Mouse (Mus musculus) limb, embryonic 13.5 days (tissue): Measurements from ENCODE around the gene Kcnmb4. TPM values are rescaled to one million over a fixed set of nuclear protein-coding genes. Genes with fewer than 3 reads are reported as not detected.

Experiments
- ATAC-seq: fragments of 200-750 bp; cut with Nextera tagmentation; 2 replicates; pipeline ENCODE4 v1.8.0; 2017; ENCODE audit warnings: low read depth, moderate number of reproducible peaks, moderate TSS enrichment; ENCODE audit not compliant: low FRiP score
- H3K27ac ChIP-seq: fragments of 300-500 bp; sonication (generic); 2 replicates; pipeline ENCODE4 v1.5.1; 2015; ENCODE audit warnings: inconsistent platforms, mild to moderate bottlenecking, moderate library complexity
- H3K27me3 ChIP-seq: fragments of 300-500 bp; sonication (generic); 2 replicates; pipeline ENCODE4 v1.6.1; 2015; ENCODE audit warnings: mild to moderate bottlenecking, inconsistent platforms
- H3K36me3 ChIP-seq: fragments of 300-500 bp; sonication (generic); 2 replicates; pipeline ENCODE4 v1.6.1; 2015; ENCODE audit warnings: inconsistent platforms, mild to moderate bottlenecking, moderate library complexity
- H3K4me1 ChIP-seq: fragments of 300-500 bp; sonication (generic); 2 replicates; pipeline ENCODE4 v1.6.1; 2015; ENCODE audit warnings: inconsistent platforms
- H3K4me2 ChIP-seq: fragments of 300-500 bp; sonication (generic); replicated peaks from 2 replicates; pipeline ENCODE4 v1.6.1; 2015; ENCODE audit warnings: inconsistent platforms, mild to moderate bottlenecking, moderate library complexity
- H3K4me3 ChIP-seq: fragments of 300-500 bp; sonication (generic); 2 replicates; pipeline ENCODE4 v1.5.1; 2015; ENCODE audit warnings: moderate library complexity, mild to moderate bottlenecking, inconsistent platforms
- H3K9ac ChIP-seq: fragments of 300-500 bp; sonication (generic); 2 replicates; pipeline ENCODE4 v1.6.1; 2015; ENCODE audit warnings: mild to moderate bottlenecking, inconsistent platforms
- H3K9me3 ChIP-seq: fragments of 300-500 bp; sonication (generic); 2 replicates; pipeline ENCODE4 v1.6.1; 2016; ENCODE audit warnings: inconsistent platforms
- WGBS: fragments of 180-500 bp; shearing (Covaris S2); methylation state at CpG from one replicate; pipeline ENCODE4 v1.1.7; 2015; 5-methylcytosine and 5-hydroxymethylcytosine counted together
- polyA plus RNA-seq: library from polyadenylated mRNA; unstranded; fragments of >200 nt; fragmentation: Nextera tagmentation; extraction: Ambion mirVana; gene quantifications from 2 replicates; pipeline ENCODE4 v1.2.1, GENCODE M21; 2015

The Kcnmb4 gene
- polyA plus RNA-seq, 1 experiment from 2014 or later: 23.5 TPM

- 0 out of 2 replicates have a peak, but pooled peaks cover 3% of the 10 kb centered on the region for H3K4me1 ChIP-seq
- H3K4me3 ChIP-seq: no peak overlapping the region
- WGBS: 73% methylated on average over 24 of the region's 24 CpGs
- no peak overlapping the region for H3K4me2 ChIP-seq
- H3K36me3 ChIP-seq: peaks cover 27% of the 10 kb centered on the region
- H3K27me3 ChIP-seq: no peaks in the 10 kb centered on the region
- no peak overlapping the region for H3K27ac ChIP-seq
- ATAC-seq: no peak
- H3K9me3 ChIP-seq: no peaks in the 10 kb centered on the region; the same call in none of the 2 replicates
- no peak overlapping the region for H3K9ac ChIP-seq
These were observed 55.5 kb downstream of the Kcnmb4 start for GRCm38 (mm10) chr10:116418121-116418726.

- Histone ChIP-seq H3K4me3 (no peak overlapping the region), H3K27me3 (no peaks in the 10 kb centered on the region), H3K36me3 (peaks cover 27% of the 10 kb centered on the region), H3K27ac (no peak overlapping the region), H3K4me2 (no peak overlapping the region), H3K9me3 (no peaks in the 10 kb centered on the region; the same call in none of the 2 replicates), H3K9ac (no peak overlapping the region), H3K4me1 (0 out of 2 replicates have a peak, but pooled peaks cover 3% of the 10 kb centered on the region)
- ATAC-seq: no peak
- WGBS: 85% methylated on average over 5 of the region's 5 CpGs
These were observed 57.0 kb downstream of the Kcnmb4 start for GRCm38 (mm10) chr10:116416726-116417125.

- WGBS: 75% methylated on average over 6 of the region's 6 CpGs
- H3K27ac ChIP-seq: no peak overlapping the region; the same call in 1 of the 2 replicates
- no peaks in the 10 kb centered on the region; the same call in none of the 2 replicates for H3K9me3 ChIP-seq
- no peak overlapping the region for H3K9ac ChIP-seq
- no peak for ATAC-seq
- no peaks in the 10 kb centered on the region for H3K27me3 ChIP-seq
- H3K36me3 ChIP-seq: peaks cover 27% of the 10 kb centered on the region
- no peak overlapping the region for H3K4me3 ChIP-seq
- no peak overlapping the region for H3K4me2 ChIP-seq
- peaks cover 3% of the 10 kb centered on the region; the same call in 1 of the 2 replicates for H3K4me1 ChIP-seq
These were observed 57.5 kb downstream of the Kcnmb4 start for GRCm38 (mm10) chr10:116416142-116416541.

- Histone ChIP-seq H3K36me3 (peaks cover 12% of the 10 kb centered on the region), H3K4me2 (no peak overlapping the region), H3K4me3 (no peak overlapping the region), H3K9me3 (no peaks in the 10 kb centered on the region; the same call in none of the 2 replicates), H3K9ac (0 out of 2 replicates have a peak overlapping the region, but pooled peaks have one; percentile 6), H3K27ac (no peak overlapping the region), H3K4me1 (peaks cover 10% of the 10 kb centered on the region), H3K27me3 (0 out of 2 replicates have a peak, but pooled peaks cover 3% of the 10 kb centered on the region)
- 19% methylated on average over 9 of the region's 9 CpGs for WGBS
- no peak for ATAC-seq
These were observed 62.9 kb downstream of the Kcnmb4 start for GRCm38 (mm10) chr10:116410826-116411225.

- no peak for ATAC-seq
- H3K9ac ChIP-seq: 0 out of 2 replicates have a peak overlapping the region, but pooled peaks have one; percentile 13
- H3K27me3 ChIP-seq: 0 out of 2 replicates have a peak, but pooled peaks cover 3% of the 10 kb centered on the region
- peak overlapping the region; percentile 34 for H3K4me2 ChIP-seq
- no peak overlapping the region for H3K27ac ChIP-seq
- no peaks in the 10 kb centered on the region for H3K36me3 ChIP-seq
- peaks cover 10% of the 10 kb centered on the region for H3K4me1 ChIP-seq
- 35% methylated on average over 19 of the region's 19 CpGs for WGBS
- no peak overlapping the region for H3K4me3 ChIP-seq
- H3K9me3 ChIP-seq: no peaks in the 10 kb centered on the region
These were observed 65.9 kb downstream of the Kcnmb4 start for GRCm38 (mm10) chr10:116407684-116408359.

- Histone ChIP-seq H3K4me3 (no peak overlapping the region), H3K27me3 (0 out of 2 replicates have a peak, but pooled peaks cover 3% of the 10 kb centered on the region), H3K9me3 (no peaks in the 10 kb centered on the region), H3K9ac (no peak overlapping the region), H3K4me2 (no peak overlapping the region), H3K36me3 (no peaks in the 10 kb centered on the region), H3K27ac (no peak overlapping the region), H3K4me1 (peaks cover 10% of the 10 kb centered on the region)
- 93% methylated on average over 6 of the region's 6 CpGs for WGBS
- no peak for ATAC-seq
These were observed 68.7 kb downstream of the Kcnmb4 start for GRCm38 (mm10) chr10:116405011-116405410.

GRCm38 (mm10) chr10:116403679-116404078 is 70.0 kb downstream of the Kcnmb4 start:
- Histone ChIP-seq H3K4me3 (no peak overlapping the region), H3K4me1 (peaks cover 10% of the 10 kb centered on the region), H3K4me2 (no peak overlapping the region), H3K27me3 (0 out of 2 replicates have a peak, but pooled peaks cover 3% of the 10 kb centered on the region), H3K9me3 (no peaks in the 10 kb centered on the region), H3K36me3 (no peaks in the 10 kb centered on the region), H3K27ac (no peak overlapping the region), H3K9ac (no peak overlapping the region)
- 82% methylated on average over 4 of the region's 4 CpGs for WGBS
- no peak for ATAC-seq

- no peak for ATAC-seq
- no peaks in the 10 kb centered on the region for H3K9me3 ChIP-seq
- H3K4me2 ChIP-seq: no peak overlapping the region
- no peak overlapping the region for H3K9ac ChIP-seq
- no peak overlapping the region for H3K27ac ChIP-seq
- 82% methylated on average over 6 of the region's 6 CpGs for WGBS
- H3K27me3 ChIP-seq: 0 out of 2 replicates have a peak, but pooled peaks cover 3% of the 10 kb centered on the region
- peaks cover 12% of the 10 kb centered on the region for H3K4me1 ChIP-seq
- H3K36me3 ChIP-seq: no peaks in the 10 kb centered on the region
- H3K4me3 ChIP-seq: no peak overlapping the region
These were observed 70.8 kb downstream of the Kcnmb4 start for GRCm38 (mm10) chr10:116402742-116403425.

- peaks cover 27% of the 10 kb centered on the region for H3K4me1 ChIP-seq
- H3K4me3 ChIP-seq: peak overlapping the region; percentile 23
- H3K9me3 ChIP-seq: no peaks in the 10 kb centered on the region
- ATAC-seq: no peak; the same call in 1 of the 2 replicates
- no peak overlapping the region for H3K27ac ChIP-seq
- H3K36me3 ChIP-seq: no peaks in the 10 kb centered on the region
- H3K9ac ChIP-seq: no peak overlapping the region
- peak overlapping the region; percentile 57 for H3K4me2 ChIP-seq
- WGBS: 36% methylated on average over 12 of the region's 12 CpGs
- no peaks in the 10 kb centered on the region for H3K27me3 ChIP-seq
These were observed 75.7 kb downstream of the Kcnmb4 start for GRCm38 (mm10) chr10:116397973-116398372.

GRCm38 (mm10) chr10:116397573-116397972 is 76.1 kb downstream of the Kcnmb4 start:
- Histone ChIP-seq H3K4me2 (peak overlapping the region; percentile 57), H3K9ac (peak overlapping the region; percentile 19; the same call in 1 of the 2 replicates), H3K36me3 (no peaks in the 10 kb centered on the region), H3K27me3 (no peaks in the 10 kb centered on the region), H3K4me1 (peaks cover 30% of the 10 kb centered on the region), H3K9me3 (no peaks in the 10 kb centered on the region), H3K4me3 (peak overlapping the region; percentile 23), H3K27ac (no peak overlapping the region)
- ATAC-seq: no peak
- 22% methylated on average over 14 of the region's 14 CpGs for WGBS

- Histone ChIP-seq H3K4me1 (peaks cover 30% of the 10 kb centered on the region), H3K9ac (no peak overlapping the region), H3K9me3 (no peaks in the 10 kb centered on the region), H3K36me3 (no peaks in the 10 kb centered on the region), H3K4me3 (no peak overlapping the region), H3K27me3 (no peaks in the 10 kb centered on the region), H3K4me2 (no peak overlapping the region), H3K27ac (no peak overlapping the region)
- WGBS: 87% methylated on average over 13 of the region's 13 CpGs
- no peak for ATAC-seq
These were observed 76.7 kb downstream of the Kcnmb4 start for GRCm38 (mm10) chr10:116396966-116397365.

GRCm38 (mm10) chr10:116396279-116396678 is 77.4 kb downstream of the Kcnmb4 start:
- H3K4me2 ChIP-seq: no peak overlapping the region
- H3K4me3 ChIP-seq: no peak overlapping the region
- no peak for ATAC-seq
- no peaks in the 10 kb centered on the region for H3K9me3 ChIP-seq
- H3K27me3 ChIP-seq: no peaks in the 10 kb centered on the region
- 77% methylated on average over 5 of the region's 5 CpGs for WGBS
- no peak overlapping the region for H3K9ac ChIP-seq
- no peaks in the 10 kb centered on the region for H3K36me3 ChIP-seq
- no peak overlapping the region for H3K27ac ChIP-seq
- peaks cover 30% of the 10 kb centered on the region for H3K4me1 ChIP-seq
